Mouse (Mus musculus) c-Kit-positive CD71-positive TER-119-negative erythroid progenitor cells, embryonic 14.5 days (primary cell): ENCODE measurements around the gene Ttc3.
"Not testable (repeated sequence)": the region's sequence is repeated elsewhere in the genome, so short reads cannot be mapped to it uniquely, and the experiment has no call there.

ENCODE experiments used
- DNase-seq: peaks from one replicate; pipeline ENCODE4 v3.0.0-alpha.2; 2013; ENCODE audit warnings: low read depth

The Ttc3 gene

DNA sequence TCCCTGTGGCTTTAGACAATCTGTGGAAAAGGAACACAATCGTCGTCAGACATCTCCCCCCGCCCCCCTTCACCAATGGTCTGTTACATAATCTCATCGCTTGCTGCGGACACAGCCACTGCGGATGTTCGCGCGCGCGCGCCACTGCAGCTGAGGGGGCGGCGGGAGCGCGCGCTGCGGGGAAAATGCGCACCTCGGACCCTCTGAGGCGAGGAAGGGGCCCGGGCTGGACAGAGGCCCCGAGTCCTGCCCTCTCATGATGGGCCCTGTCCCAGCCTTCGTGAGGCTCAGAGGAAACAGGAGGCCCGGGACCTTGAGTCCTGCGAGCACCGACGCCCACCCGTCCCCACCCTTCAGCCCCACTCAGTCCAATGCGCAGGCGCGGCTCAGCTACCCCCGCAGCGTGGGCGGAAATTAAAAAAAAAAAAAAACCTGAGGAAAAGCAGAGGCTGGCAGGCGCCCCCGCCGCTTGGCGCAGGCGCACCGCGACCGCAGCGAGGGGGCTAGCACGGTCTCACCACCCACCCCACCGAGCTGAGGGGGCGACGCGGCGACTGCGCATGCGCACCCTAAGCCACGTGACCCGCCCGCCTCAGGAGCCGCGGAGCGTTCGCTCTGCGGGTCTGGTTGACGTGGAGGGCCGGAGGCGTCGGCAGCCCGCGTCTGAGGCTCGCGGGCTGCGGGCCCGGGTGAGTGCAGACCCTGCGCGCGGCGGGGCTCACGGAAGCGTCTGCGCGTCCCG is at the start of gene Ttc3:
TSS of gene Ttc3 (plus strand) at position 446 of the 742 bp plus-strand sequence.
- peak; percentile 59 for DNase-seq

- no peak for DNase-seq
Observed at GRCm38 (mm10) chr16:94323681-94324080, 46.7 kb upstream of the Ttc3 start.

- DNase-seq: no peak
Observed at GRCm38 (mm10) chr16:94326008-94326407, 44.4 kb upstream of the Ttc3 start.

- DNase-seq: no peak
Observed at GRCm38 (mm10) chr16:94327781-94328711, 42.4 kb upstream of the Ttc3 start, which contains the start of gene Ripply3. Gene Ripply3, plus strand, starts transcription at chr16:94328420.

DNA sequence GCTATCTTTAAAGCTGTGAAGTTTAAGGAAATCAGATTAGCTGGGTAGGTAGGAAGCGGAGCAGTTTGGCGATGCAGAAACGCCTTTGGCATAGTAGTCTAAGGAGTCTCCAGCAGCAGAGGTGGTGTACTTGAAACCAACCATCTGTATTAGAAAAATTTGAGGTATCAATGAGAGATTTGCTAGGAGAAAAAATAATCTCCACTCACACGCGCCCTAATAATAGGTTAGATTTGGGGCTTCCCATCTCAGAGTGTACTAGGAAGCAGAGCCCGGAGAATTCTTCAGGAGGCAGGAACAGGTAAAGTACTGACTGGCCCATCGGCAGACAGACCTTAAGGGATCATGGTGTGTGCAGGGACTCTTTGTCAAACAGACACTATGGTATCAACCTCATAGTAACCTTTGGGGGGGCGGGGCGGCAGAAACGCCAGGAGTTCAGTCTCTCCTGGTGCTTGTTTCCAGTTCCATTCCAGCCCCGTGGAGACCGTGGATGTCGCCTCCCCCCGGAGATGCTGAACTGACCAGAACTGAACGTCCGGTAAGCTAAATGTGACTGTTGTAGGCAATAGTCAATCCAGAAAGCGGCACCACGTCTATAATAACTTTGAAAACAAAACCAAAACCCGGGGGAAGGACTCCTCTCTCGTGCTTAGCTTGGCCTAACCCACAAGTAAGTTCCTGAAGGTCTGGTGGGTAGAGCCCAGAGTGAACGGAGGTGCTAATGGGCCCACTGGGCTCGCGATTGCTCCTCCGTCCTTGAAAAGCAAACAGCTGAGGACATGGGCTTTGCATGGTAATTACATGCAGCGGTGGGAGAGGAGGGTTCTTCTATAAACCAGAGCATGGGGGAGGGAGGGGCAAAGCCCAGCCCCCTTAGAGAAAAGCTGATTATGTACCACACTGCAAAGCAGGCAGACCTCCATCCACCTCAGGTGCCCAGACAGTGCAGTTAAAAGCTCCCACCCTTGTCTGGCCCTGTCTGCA is 41.2 kb upstream of the Ttc3 start:
- DNase-seq: no peak

DNA sequence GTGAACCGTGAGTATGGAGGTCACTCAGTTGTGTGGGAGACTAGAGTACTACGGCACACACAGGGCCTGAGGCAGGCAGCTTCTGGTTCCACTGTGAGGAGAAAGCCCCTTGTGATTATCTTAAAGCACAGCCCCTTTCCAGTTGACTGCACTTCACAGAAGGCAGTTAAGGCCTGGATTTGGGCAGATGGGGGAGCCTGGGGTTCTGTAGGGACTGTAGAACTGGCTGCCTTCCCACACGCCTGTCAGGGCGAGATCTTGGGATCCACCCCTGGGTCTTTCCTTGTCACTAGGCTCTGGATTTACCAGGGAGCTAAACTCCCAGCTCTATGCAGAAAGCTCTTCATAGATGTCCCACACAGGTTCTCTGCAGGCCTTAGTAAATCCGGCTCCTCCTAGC is 40.0 kb upstream of the Ttc3 start:
- DNase-seq: no peak

GRCm38 (mm10) chr16:94331233-94331885 is 39.1 kb upstream of the Ttc3 start:
- no peak for DNase-seq

GRCm38 (mm10) chr16:94331886-94332252 is 38.5 kb upstream of the Ttc3 start:
- DNase-seq: peak; percentile 74

- no peak for DNase-seq
Observed at GRCm38 (mm10) chr16:94335656-94336055, 34.8 kb upstream of the Ttc3 start.

- not testable (repeated sequence) for DNase-seq
Observed at GRCm38 (mm10) chr16:94339164-94340160, 31.0 kb upstream of the Ttc3 start.

GRCm38 (mm10) chr16:94345733-94346132 is 24.7 kb upstream of the Ttc3 start:
- no peak for DNase-seq

GRCm38 (mm10) chr16:94347080-94347731 is 23.2 kb upstream of the Ttc3 start:
- no peak for DNase-seq

DNA sequence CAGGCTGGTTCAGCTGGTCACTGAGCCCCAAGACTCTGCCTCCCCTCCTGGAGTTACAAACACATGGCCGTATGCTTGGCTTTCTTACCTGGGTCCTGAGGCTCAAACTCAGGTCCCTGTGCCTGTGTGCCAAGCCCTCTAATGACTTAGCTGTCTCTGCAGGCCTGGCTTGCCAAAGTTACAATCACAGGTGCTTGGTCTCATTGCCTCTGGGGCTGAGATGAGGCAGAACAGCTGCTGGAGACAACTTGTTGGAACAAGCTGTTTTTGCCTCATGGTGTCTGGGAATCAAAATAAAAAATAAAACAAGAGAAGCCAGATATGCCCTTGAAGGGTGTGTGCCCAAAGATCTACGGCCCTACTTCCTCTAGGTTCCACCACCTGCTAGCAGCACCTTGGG is 21.6 kb upstream of the Ttc3 start:
- no peak for DNase-seq

DNA sequence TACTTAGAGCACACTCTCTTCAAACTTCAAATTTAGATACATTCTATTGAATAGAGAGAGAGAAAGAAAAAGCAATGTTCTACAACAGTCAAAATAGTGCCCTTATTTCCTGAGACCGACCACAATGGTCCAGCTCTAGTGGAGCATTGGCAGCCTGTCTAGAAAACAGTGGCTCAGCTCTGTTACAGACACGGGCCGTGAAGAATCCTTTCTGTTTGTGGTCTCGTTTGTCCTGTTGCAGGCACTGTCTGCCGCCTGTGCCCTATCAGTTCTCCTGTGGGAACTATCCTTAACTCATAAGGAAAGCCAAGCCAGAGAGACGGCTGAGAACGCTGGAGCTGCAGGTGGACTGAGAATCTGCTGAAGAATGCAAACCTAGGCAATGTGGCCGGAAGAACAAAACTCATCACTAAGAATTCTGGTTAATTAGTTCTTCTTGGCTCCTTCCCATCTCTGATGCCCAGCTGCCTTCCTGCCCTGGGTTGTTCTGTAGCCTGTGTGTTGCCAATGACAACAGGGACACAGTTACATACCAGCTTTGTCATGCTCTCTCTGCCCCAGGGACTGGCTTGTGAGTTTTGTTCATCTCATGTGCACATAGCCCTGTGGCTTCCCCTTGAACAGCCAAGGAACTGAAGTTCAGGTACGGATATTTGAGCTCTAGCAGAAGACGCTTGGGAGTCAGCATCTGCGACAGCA is 20.7 kb upstream of the Ttc3 start:
- DNase-seq: no peak

- no peak for DNase-seq
Observed at GRCm38 (mm10) chr16:94350287-94350677, 20.1 kb upstream of the Ttc3 start.

DNA sequence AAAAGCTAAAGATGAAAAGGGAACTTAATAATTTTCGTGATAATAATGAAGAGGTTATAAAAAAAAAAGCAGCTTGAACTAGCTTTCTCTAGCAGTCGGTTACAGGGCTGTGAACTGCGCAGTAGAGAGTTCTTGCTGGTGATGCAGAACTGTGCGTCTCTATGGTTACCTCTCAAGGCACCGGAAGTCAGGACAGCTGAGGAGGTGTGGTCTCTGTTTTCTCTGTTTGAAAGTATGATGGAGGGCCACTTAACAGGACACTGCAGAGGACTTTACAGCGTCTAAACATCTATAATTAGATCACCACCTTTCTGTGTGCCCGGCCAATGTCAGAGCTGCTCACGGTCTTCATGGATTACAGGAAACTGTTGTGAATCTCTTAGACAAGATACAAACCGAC is 16.0 kb upstream of the Ttc3 start:
- DNase-seq: no peak

- DNase-seq: no peak
Observed at GRCm38 (mm10) chr16:94356046-94356445, 14.4 kb upstream of the Ttc3 start.

DNA sequence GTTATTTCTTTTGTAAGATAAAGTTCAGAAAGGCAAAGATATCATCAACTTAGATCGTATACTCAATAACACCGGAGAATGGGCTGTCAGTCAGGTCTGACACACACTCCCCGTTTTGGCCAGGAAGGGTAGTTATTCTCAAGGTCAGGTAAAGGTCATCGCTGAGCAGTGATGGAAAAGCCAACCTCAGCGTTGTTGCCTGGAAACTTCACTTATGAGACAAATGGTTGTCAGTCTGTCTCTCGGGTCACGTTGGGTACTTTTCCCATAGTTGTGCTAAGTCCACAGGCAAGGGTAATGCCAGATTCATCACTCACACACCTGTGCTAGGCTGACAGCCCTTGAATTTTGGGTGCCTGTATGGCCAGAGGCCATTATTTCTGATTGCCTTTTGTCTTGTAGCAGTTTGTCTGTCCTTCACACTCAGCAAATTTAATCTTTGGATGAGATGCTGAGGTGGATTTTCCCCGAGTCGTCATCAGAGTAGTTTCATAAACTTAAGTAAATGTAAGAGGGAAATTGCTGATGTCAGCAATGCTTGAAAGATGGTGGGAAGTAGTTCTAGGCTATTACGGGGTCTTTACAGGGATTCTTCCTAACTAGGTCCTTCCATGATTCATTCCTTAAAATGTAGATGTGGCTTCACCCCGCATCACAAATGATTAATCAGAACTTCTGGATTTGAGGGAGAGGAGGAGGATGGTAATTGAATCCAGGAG is 13.5 kb upstream of the Ttc3 start:
- DNase-seq: no peak
